Mouse (Mus musculus) midbrain, embryonic 10.5 days (tissue): Measurements from ENCODE around the gene Ino80. TPM values are rescaled to one million over a fixed set of nuclear protein-coding genes. Genes with fewer than 3 reads are reported as not detected.

Experiments
- DNase-seq: peaks from one replicate; pipeline ENCODE4 v3.0.0-alpha.2; 2017; ENCODE audit warnings: low spot score
- H3K27ac ChIP-seq: fragments of 300-500 bp; sonication (generic); replicated peaks from 2 replicates; pipeline ENCODE4 v1.5.1; 2016; ENCODE audit warnings: mild to moderate bottlenecking
- H3K27me3 ChIP-seq: fragments of 300-500 bp; sonication (generic); 2 replicates; pipeline ENCODE4 v1.6.1; 2016; ENCODE audit warnings: low read depth, mild to moderate bottlenecking; ENCODE audit not compliant: poor library complexity, severe bottlenecking
- H3K36me3 ChIP-seq: fragments of 300-500 bp; sonication (generic); 2 replicates; pipeline ENCODE4 v1.6.1; 2016; ENCODE audit warnings: mild to moderate bottlenecking, moderate library complexity
- H3K4me1 ChIP-seq: fragments of 300-500 bp; sonication (generic); 2 replicates; pipeline ENCODE4 v1.6.1; 2016
- H3K4me3 ChIP-seq: fragments of 300-500 bp; sonication (generic); 2 replicates; pipeline ENCODE4 v1.5.1; 2016; ENCODE audit warnings: mild to moderate bottlenecking, moderate library complexity
- H3K9me3 ChIP-seq: fragments of 300-500 bp; sonication (generic); replicated peaks from 2 replicates; pipeline ENCODE4 v1.6.1; 2016; ENCODE audit warnings: mild to moderate bottlenecking
- WGBS: fragments of 180-500 bp; shearing (Covaris S2); methylation state at CpG from one replicate; pipeline ENCODE4 v1.1.7; 2016; 5-methylcytosine and 5-hydroxymethylcytosine counted together
- polyA plus RNA-seq: library from polyadenylated mRNA; unstranded; fragments of >200 nt; fragmentation: Nextera tagmentation; extraction: Ambion mirVana; gene quantifications from 2 replicates; pipeline ENCODE4 v1.2.1, GENCODE M21; 2016

The Ino80 gene
- polyA plus RNA-seq, 1 experiment from 2014 or later, result 3.3 TPM

DNA sequence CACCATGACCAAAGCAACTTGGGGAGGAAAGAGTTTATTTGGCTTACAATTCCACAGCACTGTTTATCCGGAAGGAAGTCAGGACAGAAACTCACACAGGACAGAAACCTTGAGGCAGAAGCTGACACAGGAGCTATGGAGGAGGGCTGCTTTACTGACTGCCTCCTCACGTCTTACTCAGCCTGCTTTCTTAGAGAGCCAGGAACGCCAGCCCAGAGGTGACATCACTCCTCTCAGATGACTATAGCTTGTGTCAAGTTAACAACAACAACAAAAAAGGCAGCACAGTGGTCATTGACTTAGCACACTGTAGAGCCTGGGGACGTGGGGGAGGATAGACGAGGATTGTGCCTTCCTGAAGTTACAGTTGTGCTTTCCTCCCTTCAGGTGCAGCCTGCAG is 14.5 kb upstream of the Ino80 start:
- no peak for DNase-seq
- Histone ChIP-seq H3K4me1 (no peaks in the 10 kb centered on the region), H3K4me3 (no peak overlapping the region), H3K36me3 (no peaks in the 10 kb centered on the region), H3K27me3 (no peaks in the 10 kb centered on the region), H3K9me3 (no peaks in the 10 kb centered on the region), H3K27ac (no peak overlapping the region)
- 75% methylated on average over 5 of the region's 5 CpGs for WGBS

DNA sequence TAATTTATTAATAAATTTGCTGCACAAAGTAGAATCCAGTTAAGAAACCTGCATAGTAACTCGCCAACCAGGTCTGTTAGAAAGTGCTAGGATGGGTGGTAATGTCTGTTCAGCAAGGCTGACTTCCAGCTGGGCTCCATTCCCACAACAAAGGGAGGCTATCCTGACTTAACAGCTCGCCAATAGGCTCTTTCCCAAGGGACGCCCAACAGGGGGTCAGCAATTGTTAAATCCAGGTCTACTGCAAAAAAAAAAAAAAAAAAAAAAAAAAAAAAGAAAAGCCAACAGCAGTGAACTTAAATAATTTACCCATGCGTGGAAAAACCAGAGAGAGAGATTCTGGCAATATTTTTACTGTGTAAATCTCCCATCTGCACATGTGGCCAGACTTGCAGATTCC is 9.0 kb upstream of the Ino80 start:
- Histone ChIP-seq H3K27me3 (no peaks in the 10 kb centered on the region), H3K27ac (no peak overlapping the region), H3K4me1 (no peaks in the 10 kb centered on the region), H3K9me3 (no peaks in the 10 kb centered on the region), H3K36me3 (no peaks in the 10 kb centered on the region), H3K4me3 (no peak overlapping the region)
- no peak for DNase-seq
- WGBS, result 8% methylated on average over 4 of the region's 4 CpGs

- Histone ChIP-seq H3K27me3 (no peaks in the 10 kb centered on the region), H3K4me3 (no peak overlapping the region), H3K27ac (no peak overlapping the region), H3K36me3 (no peaks in the 10 kb centered on the region), H3K9me3 (no peaks in the 10 kb centered on the region), H3K4me1 (peaks cover 11% of the 10 kb centered on the region)
- no peak for DNase-seq
- 94% methylated on average over 1 of the region's 1 CpGs for WGBS
Measured at GRCm38 (mm10) chr2:119482307-119482706, 4.8 kb upstream of the Ino80 start.

DNA sequence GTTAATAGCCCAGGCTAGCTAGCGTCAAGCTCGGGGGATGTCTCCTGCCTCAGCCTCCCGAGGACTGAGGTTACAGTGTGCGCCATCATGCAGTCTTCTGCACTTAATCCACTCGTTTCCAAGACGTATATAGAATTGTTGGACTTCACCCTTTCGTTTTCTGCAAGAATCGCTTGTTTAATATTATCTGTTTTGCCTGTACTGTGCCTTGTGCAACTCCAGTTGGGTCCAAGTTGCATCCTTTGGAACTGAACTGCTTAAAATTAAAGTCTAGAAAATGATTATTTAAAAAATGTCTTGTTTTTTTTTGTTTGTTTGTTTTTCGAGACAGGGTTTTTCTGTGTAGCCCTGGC is 886 bp upstream of the Ino80 start:
- Histone ChIP-seq H3K36me3 (peaks cover 2% of the 10 kb centered on the region; the same call in 1 of the 2 replicates), H3K4me1 (peaks cover 29% of the 10 kb centered on the region), H3K4me3 (peak overlapping the region; percentile 93), H3K9me3 (no peaks in the 10 kb centered on the region), H3K27me3 (no peaks in the 10 kb centered on the region), H3K27ac (peak overlapping the region; percentile 100)
- DNase-seq, result no peak
- WGBS, result 16% methylated on average over 9 of the region's 9 CpGs

GRCm38 (mm10) chr2:119476621-119477391 is 681 bp downstream of the Ino80 start:
- DNase-seq, result no peak
- peak overlapping the region; percentile 93 for H3K4me3 ChIP-seq
- WGBS, result under 1% methylated on average over 42 of the region's 44 CpGs

GRCm38 (mm10) chr2:119476166-119476565 is 1.3 kb downstream of the Ino80 start:
- no peak for DNase-seq
- Histone ChIP-seq H3K27ac (0 out of 2 replicates have a peak overlapping the region, but pooled peaks have one; percentile 100), H3K27me3 (no peaks in the 10 kb centered on the region), H3K36me3 (peaks cover 17% of the 10 kb centered on the region), H3K4me3 (peak overlapping the region; percentile 93), H3K9me3 (no peaks in the 10 kb centered on the region), H3K4me1 (peaks cover 29% of the 10 kb centered on the region)
- WGBS, result 32% methylated on average over 7 of the region's 7 CpGs

More at GRCm38 (mm10) chr2:119476621-119477391, 681 bp downstream of the Ino80 start:
- no peaks in the 10 kb centered on the region for H3K9me3 ChIP-seq
- no peaks in the 10 kb centered on the region for H3K27me3 ChIP-seq
- H3K4me1 ChIP-seq, result peaks cover 29% of the 10 kb centered on the region
- peak overlapping the region; percentile 100 for H3K27ac ChIP-seq
- H3K36me3 ChIP-seq, result peaks cover 14% of the 10 kb centered on the region

- no peaks in the 10 kb centered on the region for H3K27me3 ChIP-seq
- H3K27ac ChIP-seq, result no peak overlapping the region
- 69% methylated on average over 4 of the region's 4 CpGs for WGBS
Measured at GRCm38 (mm10) chr2:119463945-119464344, 13.5 kb downstream of the Ino80 start.

DNA sequence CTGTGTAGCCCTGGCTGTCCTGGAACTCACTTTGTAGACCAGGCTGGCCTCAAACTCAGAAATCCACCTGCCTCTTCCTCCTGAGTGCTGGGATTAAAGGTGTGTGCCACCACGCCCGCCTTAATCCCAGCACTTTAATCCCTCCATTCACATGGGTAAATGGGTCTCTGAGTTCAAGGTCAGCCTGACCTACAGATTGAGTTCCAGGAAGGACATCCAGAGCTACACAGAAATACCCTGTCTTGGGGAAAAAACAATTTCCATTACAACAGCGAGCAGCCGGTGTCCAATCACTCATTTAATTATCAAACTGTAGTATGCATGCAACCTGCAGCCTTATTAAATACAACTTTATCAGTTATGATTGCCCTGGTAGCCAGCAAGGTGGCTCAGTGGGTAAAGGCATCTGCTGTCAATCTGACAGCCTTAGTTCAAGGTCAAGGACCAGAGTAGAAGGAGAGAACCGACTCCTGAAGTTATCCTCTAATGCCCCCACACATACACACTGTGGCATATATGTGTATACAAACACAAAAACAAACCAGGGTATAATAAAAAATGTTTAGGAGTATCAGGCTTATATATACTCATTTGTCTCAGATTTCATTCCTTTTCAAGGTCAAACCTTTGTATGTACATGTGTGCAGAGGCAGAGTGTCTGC is 14.2 kb downstream of the Ino80 start:
- no peak overlapping the region for H3K4me3 ChIP-seq
- H3K36me3 ChIP-seq, result peaks cover 17% of the 10 kb centered on the region
- WGBS, result 92% methylated on average over 5 of the region's 5 CpGs
- no peaks in the 10 kb centered on the region for H3K27me3 ChIP-seq
- H3K9me3 ChIP-seq, result no peaks in the 10 kb centered on the region
- no peaks in the 10 kb centered on the region for H3K4me1 ChIP-seq
- DNase-seq, result no peak
- no peak overlapping the region for H3K27ac ChIP-seq

More at GRCm38 (mm10) chr2:119463945-119464344, 13.5 kb downstream of the Ino80 start:
- H3K36me3 ChIP-seq, result peaks cover 15% of the 10 kb centered on the region
- H3K9me3 ChIP-seq, result no peaks in the 10 kb centered on the region
- no peak overlapping the region for H3K4me3 ChIP-seq
- DNase-seq, result no peak
- no peaks in the 10 kb centered on the region for H3K4me1 ChIP-seq

- Histone ChIP-seq H3K4me3 (no peak overlapping the region), H3K27me3 (no peaks in the 10 kb centered on the region), H3K27ac (no peak overlapping the region), H3K9me3 (no peaks in the 10 kb centered on the region), H3K4me1 (no peaks in the 10 kb centered on the region), H3K36me3 (peaks cover 36% of the 10 kb centered on the region)
- DNase-seq, result no peak
- WGBS, result 95% methylated on average over 3 of the region's 3 CpGs
Measured at GRCm38 (mm10) chr2:119461028-119461427, 16.5 kb downstream of the Ino80 start.

DNA sequence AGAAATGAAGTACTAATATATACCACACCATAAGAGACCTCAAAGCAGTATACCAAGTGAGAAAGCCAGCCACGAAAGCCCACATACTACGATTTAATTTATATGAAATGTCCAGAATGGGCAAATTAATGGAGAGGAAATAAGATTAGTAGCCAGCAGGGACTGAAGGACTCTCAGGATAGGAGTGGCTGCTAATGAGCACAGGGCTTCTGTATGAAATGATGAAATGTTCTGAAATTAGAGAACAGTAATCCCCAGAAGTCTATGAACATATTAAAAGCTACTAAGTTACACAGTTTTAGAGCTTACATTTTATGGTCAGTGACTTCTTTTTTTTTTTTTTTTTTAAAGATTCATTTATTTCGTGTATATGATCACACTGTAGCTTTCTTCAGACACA is 22.9 kb downstream of the Ino80 start:
- Histone ChIP-seq H3K4me1 (no peaks in the 10 kb centered on the region), H3K27me3 (no peaks in the 10 kb centered on the region), H3K9me3 (no peaks in the 10 kb centered on the region), H3K36me3 (peaks cover 88% of the 10 kb centered on the region), H3K27ac (no peak overlapping the region), H3K4me3 (no peak overlapping the region)
- 88% methylated on average over 3 of the region's 3 CpGs for WGBS
- DNase-seq, result no peak

DNA sequence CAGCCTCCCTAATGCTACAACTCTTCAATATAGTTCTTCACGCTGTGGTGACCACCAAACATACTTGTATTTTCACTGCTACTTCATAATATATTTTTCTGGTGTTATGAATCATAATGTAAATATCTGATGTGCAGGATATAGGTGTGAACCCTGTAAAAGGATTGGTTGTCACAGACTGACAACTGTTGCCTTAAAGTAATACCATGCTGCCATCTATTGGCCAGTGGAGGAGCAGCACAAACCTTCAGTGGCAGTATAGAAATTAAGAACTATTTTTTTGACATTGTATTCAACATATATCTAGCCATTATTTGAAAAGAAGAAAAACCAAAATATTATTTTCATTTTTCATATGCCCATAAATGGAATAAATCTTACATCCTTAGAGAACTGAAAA is 40.5 kb downstream of the Ino80 start:
- 92% methylated on average over 1 of the region's 1 CpGs for WGBS
- no peaks in the 10 kb centered on the region for H3K27me3 ChIP-seq
- H3K4me3 ChIP-seq, result no peak overlapping the region
- peaks cover 86% of the 10 kb centered on the region for H3K36me3 ChIP-seq
- no peaks in the 10 kb centered on the region for H3K4me1 ChIP-seq
- no peaks in the 10 kb centered on the region for H3K9me3 ChIP-seq
- no peak overlapping the region for H3K27ac ChIP-seq
- no peak for DNase-seq

DNA sequence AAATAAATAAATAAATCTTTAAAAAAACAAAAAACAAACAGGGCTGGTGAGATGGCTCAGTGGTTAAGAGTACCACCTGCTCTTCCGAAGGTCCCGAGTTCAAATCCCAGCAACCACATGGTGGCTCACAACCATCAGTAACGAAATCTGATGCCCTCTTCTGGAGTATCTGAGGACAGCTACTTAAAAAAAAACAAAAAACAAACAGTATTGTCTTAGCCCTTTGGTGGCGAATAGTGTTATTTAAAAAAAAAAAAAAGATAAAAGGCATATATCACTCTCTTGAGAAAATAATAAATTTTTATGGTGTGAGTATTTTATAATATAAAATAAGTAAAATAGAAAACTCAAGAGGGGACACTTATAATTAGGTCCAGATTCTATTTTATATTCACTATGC is 41.0 kb downstream of the Ino80 start:
- WGBS, result 93% methylated on average over 4 of the region's 4 CpGs
- no peak for DNase-seq
- peaks cover 86% of the 10 kb centered on the region for H3K36me3 ChIP-seq

GRCm38 (mm10) chr2:119413819-119414218 is 63.7 kb downstream of the Ino80 start:
- Histone ChIP-seq H3K27ac (no peak overlapping the region), H3K27me3 (no peaks in the 10 kb centered on the region), H3K9me3 (no peaks in the 10 kb centered on the region), H3K4me1 (no peaks in the 10 kb centered on the region), H3K4me3 (no peak overlapping the region), H3K36me3 (peaks cover 98% of the 10 kb centered on the region)
- no peak for DNase-seq
- 80% methylated on average over 1 of the region's 1 CpGs for WGBS

More for the DNA sequence above, 41.0 kb downstream of the Ino80 start:
- Histone ChIP-seq H3K27me3 (no peaks in the 10 kb centered on the region), H3K4me3 (no peak overlapping the region), H3K9me3 (no peaks in the 10 kb centered on the region), H3K4me1 (no peaks in the 10 kb centered on the region), H3K27ac (no peak overlapping the region)
